Comparison of ENCODE assay signal across 19 mouse cellular contexts in the genomic region with DNA sequence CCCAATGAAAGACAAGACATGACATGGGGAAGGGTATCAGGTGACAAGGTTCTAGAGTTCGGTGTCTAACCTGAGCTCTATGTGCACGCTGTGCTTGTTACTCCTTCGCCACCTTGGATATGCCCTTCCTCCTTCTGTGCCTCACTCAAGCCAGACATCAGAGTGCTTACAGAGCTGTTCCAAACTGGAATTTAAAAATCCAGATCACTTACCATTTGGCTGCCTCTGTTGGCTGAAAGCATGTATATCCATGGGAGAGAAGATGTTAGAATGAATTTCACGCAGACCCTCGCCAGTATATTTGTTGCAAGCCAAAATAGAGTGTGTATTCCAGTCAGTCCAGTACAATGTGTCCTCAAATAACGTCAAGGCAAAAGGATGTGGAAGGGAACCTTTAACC. TPM values are rescaled to one million over a fixed set of nuclear protein-coding genes. Genes with fewer than 3 reads are reported as not detected.
DNase-seq lines count a peak whose midpoint lies in the region; ATAC-seq lines count a peak whose summit lies in the region.
"Had no signal": no experiment of that assay in that cellular context is flagged by ENCODE, and none has a peak within 500 bp of the region (broad histone marks: within the 10 kb centered on the region; RNA-seq: fewer than 3 reads in every experiment).

No protein-coding gene starts in this region.

- H3K4me1 ChIP-seq in embryonic facial prominence, embryonic 12.5 days, result peaks cover 44% of the 10 kb centered on the region
- H3K4me1 ChIP-seq in embryonic facial prominence, embryonic 10.5 days, result peaks cover 64% of the 10 kb centered on the region
- peaks cover 14% of the 10 kb centered on the region for H3K4me1 ChIP-seq in heart, embryonic 12.5 days (replicated peaks)
- peaks cover 36% of the 10 kb centered on the region for H3K4me1 ChIP-seq in lung, embryonic 16.5 days (replicated peaks; ENCODE audit: control insufficient read depth, insufficient read depth, low read length)
- peaks cover 37% of the 10 kb centered on the region for H3K4me1 ChIP-seq in embryonic facial prominence, embryonic 15.5 days

- WGBS in embryonic facial prominence, embryonic 12.5 days, result 58% methylated on average over 6 of the region's 6 CpGs
- WGBS in embryonic facial prominence, embryonic 10.5 days, result 71% methylated on average over 6 of the region's 6 CpGs
- WGBS in heart, embryonic 12.5 days, result 86% methylated on average over 6 of the region's 6 CpGs
- WGBS in lung, embryonic 16.5 days, result 70% methylated on average over 6 of the region's 6 CpGs
- WGBS in embryonic facial prominence, embryonic 15.5 days, result 48% methylated on average over 6 of the region's 6 CpGs

- H3K4me3 ChIP-seq in embryonic facial prominence, embryonic 12.5 days, result no peak overlapping the region
- H3K4me3 ChIP-seq in embryonic facial prominence, embryonic 10.5 days, result no peak overlapping the region
- no peak overlapping the region for H3K4me3 ChIP-seq in heart, embryonic 12.5 days
- no peak overlapping the region for H3K4me3 ChIP-seq in lung, embryonic 16.5 days (ENCODE audit: low read length)
- H3K4me3 ChIP-seq in embryonic facial prominence, embryonic 15.5 days (replicated peaks), result no peak overlapping the region
- H3K4me3 ChIP-seq: kidney, embryonic 15.5 days; limb, embryonic 12.5 days; midbrain, embryonic 13.5 days; stomach, embryonic 15.5 days had no signal

- no peak for DNase-seq in embryonic facial prominence, embryonic 10.5 days (ENCODE audit: low spot score)
- DNase-seq in heart, adult 11 months, result peak; percentile 90
- no peak for DNase-seq in lung, postnatal 4 days
- no peak for DNase-seq in left cerebral cortex, adult 9 months (ENCODE audit: low spot score in 2 of 2)
- DNase-seq: adrenal gland, adult 2 months; cerebellum, adult 18-20 months; cerebellum, postnatal 36 days; heart, postnatal 4 days had no signal

- ATAC-seq in embryonic facial prominence, embryonic 12.5 days (ENCODE audit: insufficient number of reproducible peaks, insufficient read depth, low FRiP score, low TSS enrichment), result no peak
- no peak for ATAC-seq in heart, embryonic 12.5 days (ENCODE audit: insufficient number of reproducible peaks, low FRiP score)
- ATAC-seq in lung, embryonic 16.5 days (ENCODE audit: low read depth), result 0 out of 2 replicates have a peak, but pooled peaks have one; percentile 21
- ATAC-seq in embryonic facial prominence, embryonic 15.5 days (ENCODE audit: insufficient number of reproducible peaks, low FRiP score, low TSS enrichment, low read depth), result 0 out of 2 replicates have a peak, but pooled peaks have one; percentile 29
- ATAC-seq: CD4-positive, CD25-positive, alpha-beta regulatory T cell, adult 4 months; inflammation-experienced regulatory T-cells, adult 6 months; midbrain, embryonic 13.5 days had no signal

- no peaks in the 10 kb centered on the region for H3K9me3 ChIP-seq in embryonic facial prominence, embryonic 12.5 days
- H3K9me3 ChIP-seq in embryonic facial prominence, embryonic 10.5 days, result no peaks in the 10 kb centered on the region
- no peaks in the 10 kb centered on the region for H3K9me3 ChIP-seq in heart, embryonic 12.5 days (replicated peaks)
- H3K9me3 ChIP-seq in lung, embryonic 16.5 days (ENCODE audit: control insufficient read depth, low read length), result no peaks in the 10 kb centered on the region
- H3K9me3 ChIP-seq in embryonic facial prominence, embryonic 15.5 days (replicated peaks), result no peaks in the 10 kb centered on the region
- H3K9me3 ChIP-seq: G1E; kidney, embryonic 15.5 days; limb, embryonic 12.5 days; midbrain, embryonic 13.5 days; stomach, embryonic 15.5 days had no signal

- no peaks in the 10 kb centered on the region for H3K36me3 ChIP-seq in embryonic facial prominence, embryonic 12.5 days
- H3K36me3 ChIP-seq in embryonic facial prominence, embryonic 10.5 days (replicated peaks), result peaks cover 8% of the 10 kb centered on the region
- peaks cover 11% of the 10 kb centered on the region; the same call in 1 of the 2 replicates for H3K36me3 ChIP-seq in heart, embryonic 12.5 days
- no peaks in the 10 kb centered on the region for H3K36me3 ChIP-seq in lung, embryonic 16.5 days (ENCODE audit: control insufficient read depth, insufficient read depth, low read length)
- 0 out of 2 replicates have a peak, but pooled peaks cover 3% of the 10 kb centered on the region for H3K36me3 ChIP-seq in embryonic facial prominence, embryonic 15.5 days
- H3K36me3 ChIP-seq: midbrain, embryonic 13.5 days had no signal

- no peak overlapping the region for H3K4me2 ChIP-seq in embryonic facial prominence, embryonic 12.5 days (replicated peaks)
- no peak overlapping the region for H3K4me2 ChIP-seq in heart, embryonic 12.5 days
- H3K4me2 ChIP-seq in lung, embryonic 16.5 days (ENCODE audit: low read depth, low read length), result no peak overlapping the region
- H3K4me2 ChIP-seq in embryonic facial prominence, embryonic 15.5 days (replicated peaks), result no peak overlapping the region
- H3K4me2 ChIP-seq: kidney, embryonic 15.5 days; limb, embryonic 12.5 days; midbrain, embryonic 13.5 days; stomach, embryonic 15.5 days had no signal

- H3K27me3 ChIP-seq in embryonic facial prominence, embryonic 12.5 days, result no peaks in the 10 kb centered on the region
- H3K27me3 ChIP-seq in embryonic facial prominence, embryonic 10.5 days (replicated peaks; ENCODE audit: low read depth, poor library complexity, severe bottlenecking), result no peaks in the 10 kb centered on the region
- H3K27me3 ChIP-seq in heart, embryonic 12.5 days (replicated peaks), result no peaks in the 10 kb centered on the region
- no peaks in the 10 kb centered on the region for H3K27me3 ChIP-seq in lung, embryonic 16.5 days (ENCODE audit: control insufficient read depth, insufficient read depth, low read depth, low read length)
- no peaks in the 10 kb centered on the region for H3K27me3 ChIP-seq in embryonic facial prominence, embryonic 15.5 days
- H3K27me3 ChIP-seq: kidney, embryonic 15.5 days; limb, embryonic 12.5 days; midbrain, embryonic 13.5 days; stomach, embryonic 15.5 days had no signal

- peak overlapping the region; percentile 50 for H3K27ac ChIP-seq in embryonic facial prominence, embryonic 12.5 days
- no peak overlapping the region for H3K27ac ChIP-seq in embryonic facial prominence, embryonic 10.5 days (replicated peaks)
- no peak overlapping the region for H3K27ac ChIP-seq in heart, embryonic 12.5 days (ENCODE audit: poor library complexity, severe bottlenecking)
- no peak overlapping the region for H3K27ac ChIP-seq in lung, embryonic 16.5 days (ENCODE audit: low read length)
- H3K27ac ChIP-seq in embryonic facial prominence, embryonic 15.5 days (replicated peaks), result peak overlapping the region; percentile 29; the same call in 1 of the 2 replicates
- H3K27ac ChIP-seq: kidney, embryonic 15.5 days; limb, embryonic 12.5 days; midbrain, embryonic 13.5 days; stomach, embryonic 15.5 days had no signal

- H3K9ac ChIP-seq in embryonic facial prominence, embryonic 12.5 days, result no peak overlapping the region
- H3K9ac ChIP-seq in heart, embryonic 12.5 days, result no peak overlapping the region
- H3K9ac ChIP-seq in lung, embryonic 16.5 days (ENCODE audit: low read length), result no peak overlapping the region
- H3K9ac ChIP-seq in embryonic facial prominence, embryonic 15.5 days, result no peak overlapping the region
- H3K9ac ChIP-seq: kidney, embryonic 15.5 days; limb, embryonic 12.5 days; midbrain, embryonic 13.5 days; stomach, embryonic 15.5 days had no signal

RNA-seq across cellular contexts. Expression of a gene that starts 53.8 kb away (rescaled TPM):
- polyA plus RNA-seq in embryonic facial prominence, embryonic 12.5 days (2016; fragmentation: Nextera tagmentation; extraction: Ambion mirVana), result 41.6 and 42.8 TPM in 2 replicates
- polyA plus RNA-seq in embryonic facial prominence, embryonic 10.5 days (2016; fragmentation: Nextera tagmentation; extraction: Ambion mirVana), result 27.1 and 27.8 TPM in 2 replicates
- polyA plus RNA-seq in heart, embryonic 12.5 days (2016; fragmentation: Nextera tagmentation; extraction: Ambion mirVana), result 22.3 and 26.9 TPM in 2 replicates
- 22.4 and 22.7 TPM in 2 replicates for polyA plus RNA-seq in lung, embryonic 16.5 days (2015; fragmentation: Nextera tagmentation; extraction: Ambion mirVana)
- polyA plus RNA-seq in embryonic facial prominence, embryonic 15.5 days (2015; fragmentation: Nextera tagmentation; extraction: Ambion mirVana), result 31.1 and 32.6 TPM in 2 replicates

Comparison
In these comparisons a context has a peak if more than half of its experiments do, and no peak if none do; other contexts are left out.
1. ATAC-seq: peak in lung, embryonic 16.5 days (single experiment) and embryonic facial prominence, embryonic 15.5 days (single experiment); none in embryonic facial prominence, embryonic 12.5 days (single experiment) and heart, embryonic 12.5 days (single experiment).
2. H3K27ac ChIP-seq: peak in embryonic facial prominence, embryonic 12.5 days (single experiment) and embryonic facial prominence, embryonic 15.5 days (single experiment); none in embryonic facial prominence, embryonic 10.5 days (single experiment), heart, embryonic 12.5 days (single experiment) and lung, embryonic 16.5 days (single experiment).